In genomic region chr15:94294084-94294483, GRCm38 (mm10) we compare ENCODE assay signal across 17 mouse cellular contexts.
"Had no signal": no experiment of that assay in that cellular context is flagged by ENCODE, and none has a peak within 500 bp of the region (broad histone marks: within the 10 kb centered on the region; RNA-seq: fewer than 3 reads in every experiment).

No protein-coding gene starts in this region.

- H3K36me3 ChIP-seq: limb, embryonic 15.5 days; neural tube, embryonic 12.5 days; stomach, embryonic 15.5 days had no signal

- DNase-seq: kidney, adult 18-20 months; kidney, postnatal 36 days; liver, postnatal 0 days; midbrain, embryonic 14.5 days; retina, postnatal 1 day; right cerebral cortex, postnatal 25 days; spleen, adult 18-20 months; thymus, postnatal 25 days had no signal

- ATAC-seq: intestine, embryonic 16.5 days; liver, postnatal 0 days; lung, postnatal 0 days had no signal

- H3K27me3 ChIP-seq: limb, embryonic 15.5 days; neural tube, embryonic 12.5 days; stomach, embryonic 15.5 days had no signal

- H3K27ac ChIP-seq: limb, embryonic 15.5 days; liver, embryonic 14.5 days; macrophage; neural tube, embryonic 12.5 days; stomach, embryonic 15.5 days had no signal

- H3K9ac ChIP-seq: limb, embryonic 15.5 days; liver, embryonic 14.5 days; liver, postnatal 0 days; lung, embryonic 14.5 days; neural tube, embryonic 12.5 days; stomach, embryonic 15.5 days had no signal

- H3K9me3 ChIP-seq: limb, embryonic 15.5 days; neural tube, embryonic 12.5 days; stomach, embryonic 15.5 days had no signal

- H3K4me3 ChIP-seq: limb, embryonic 15.5 days; neural tube, embryonic 12.5 days; stomach, embryonic 15.5 days had no signal

- H3K4me1 ChIP-seq: limb, embryonic 15.5 days; neural tube, embryonic 12.5 days; stomach, embryonic 15.5 days had no signal

- H3K4me2 ChIP-seq: limb, embryonic 15.5 days; liver, embryonic 11.5 days; lung, embryonic 14.5 days; neural tube, embryonic 12.5 days; stomach, embryonic 15.5 days had no signal
